Mouse (Mus musculus) lung, adult 10 weeks (tissue): Measurements from ENCODE around the gene Atrn. TPM values are rescaled to one million over a fixed set of nuclear protein-coding genes. Genes with fewer than 3 reads are reported as not detected.

Experiments used
- polyA plus RNA-seq: library from polyadenylated mRNA; stranded (reverse); fragments of 350-450 nt; fragmentation: Illumina TruSeq; extraction: RNeasy Lipid Tissue Mini Kit (QIAGEN cat#74804); gene quantifications from one replicate; pipeline ENCODE4 v1.2.3, GENCODE M21; 2014; ENCODE audit warnings: low read depth, low replicate concordance; ENCODE audit not compliant: insufficient read depth

The Atrn gene
- 6.7 TPM for polyA plus RNA-seq

DNA sequence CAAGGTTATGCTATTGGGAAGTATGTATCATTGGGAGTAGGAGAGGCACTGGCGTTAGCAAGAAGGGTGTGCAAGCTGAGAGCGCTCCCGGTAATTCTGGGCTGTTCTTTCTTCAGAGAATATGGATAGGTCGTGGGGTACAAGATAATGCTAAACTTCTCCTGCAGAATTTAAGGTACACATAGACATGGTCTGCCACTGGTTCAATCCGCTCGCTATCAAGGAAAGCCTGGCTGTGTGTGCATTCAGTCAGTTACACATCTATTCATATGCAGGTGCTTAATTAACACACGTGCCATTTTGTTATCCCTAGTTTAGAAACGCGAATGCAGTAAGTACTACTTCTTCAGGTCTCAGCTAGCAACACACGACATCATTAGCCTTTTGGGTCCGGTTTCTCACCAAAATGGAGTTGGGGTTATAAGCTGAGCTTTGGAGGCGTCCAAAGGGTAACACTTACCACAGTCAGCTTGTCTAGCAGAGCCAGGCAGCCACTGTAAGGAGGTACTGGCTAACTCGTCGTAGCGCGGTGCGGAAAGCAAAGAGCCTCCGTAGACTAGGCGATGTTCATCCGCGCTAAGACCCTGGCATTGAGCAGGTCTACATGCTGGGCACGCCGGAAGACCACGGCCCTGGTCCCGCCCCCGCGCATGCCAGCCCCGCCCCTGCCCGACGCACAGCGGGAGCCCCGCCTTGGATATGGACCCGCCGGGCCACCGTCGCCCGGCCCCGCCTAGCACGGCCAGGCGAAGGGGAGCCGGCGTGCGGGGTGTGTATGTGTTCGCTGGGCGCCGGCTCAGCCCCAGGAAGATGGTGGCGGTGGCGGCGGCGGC lies at the start of gene Atrn, which contains the start of gene 4930402H24Rik:
Gene Atrn, plus strand, starts transcription at position 745 of the 833 bp plus-strand sequence.
Gene 4930402H24Rik, minus strand, starts transcription at position 656 of the 833 bp plus-strand sequence.

DNA sequence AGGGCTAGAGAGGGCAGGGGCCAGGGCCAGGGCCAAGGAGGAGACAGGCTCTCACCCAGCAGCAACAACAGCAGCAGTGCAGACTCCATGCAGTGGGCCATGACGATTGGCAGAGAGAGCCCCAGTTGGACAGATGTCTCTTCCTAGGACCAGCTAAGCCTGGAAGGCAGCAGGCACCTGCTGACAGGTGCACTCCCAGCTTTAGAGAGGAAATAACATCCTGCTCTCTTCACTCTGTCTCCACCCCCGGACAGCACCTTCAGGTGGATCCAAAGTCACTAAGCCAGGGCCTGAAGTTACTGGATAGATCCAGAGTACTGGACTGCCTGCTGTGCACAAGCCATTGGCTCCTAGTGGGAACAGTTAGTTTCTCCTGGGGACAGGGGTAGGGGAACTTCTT lies 136.7 kb downstream of the Atrn start, which contains the start of gene Gfra4:
Gene Gfra4, minus strand, starts transcription at position 101 of the 400 bp plus-strand sequence.

DNA sequence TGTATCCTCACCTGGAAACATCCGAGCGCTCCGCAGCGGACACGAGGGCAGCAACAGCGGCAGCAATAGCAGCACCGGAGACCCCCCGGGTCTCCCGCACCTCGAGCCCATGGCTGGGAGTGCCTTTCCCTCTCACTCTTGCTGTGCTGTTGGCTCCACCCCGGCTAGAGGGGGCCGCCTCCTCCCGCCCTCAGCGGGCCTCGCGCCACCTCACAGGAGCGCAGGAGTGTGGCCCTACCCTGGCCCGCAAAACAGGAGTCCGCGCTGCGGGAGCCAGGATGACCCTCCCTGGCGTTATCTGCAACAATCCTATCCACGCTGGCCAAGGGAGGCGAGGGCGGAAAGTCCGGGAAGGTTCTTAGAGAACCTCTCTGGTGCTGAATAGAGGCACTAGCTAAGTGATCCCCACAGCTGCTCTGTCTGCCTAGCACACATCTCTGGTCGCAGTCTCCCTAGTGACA lies 157.1 kb downstream of the Atrn start, which contains the start of gene Adam33:
Gene Adam33, minus strand, starts transcription at position 411 of the 461 bp plus-strand sequence.

Other genes with a start within 250 kb of the Atrn start
- gene Ddrgk1, start 241.8 kb upstream of the Atrn start, polyA plus RNA-seq, result 140 TPM
- 26.2 TPM for gene Itpa, start 238.9 kb upstream of the Atrn start, polyA plus RNA-seq
- 0.20 TPM for gene Slc4a11, start 209.0 kb upstream of the Atrn start, polyA plus RNA-seq
- 10.3 TPM for gene 4930402H24Rik, start 89 bp upstream of the Atrn start, polyA plus RNA-seq
- 3.0 TPM for gene Gfra4, start 136.6 kb downstream of the Atrn start, polyA plus RNA-seq
- 6.4 TPM for gene Adam33, start 157.3 kb downstream of the Atrn start, polyA plus RNA-seq
- 1.8 TPM for gene Siglec1, start 180.3 kb downstream of the Atrn start, polyA plus RNA-seq
- 23.7 TPM for gene Hspa12b, start 220.8 kb downstream of the Atrn start, polyA plus RNA-seq
- gene Gm11037, start 227.0 kb downstream of the Atrn start, polyA plus RNA-seq, result not detected